Mouse (Mus musculus) adrenal gland, postnatal 0 days (tissue): Measurements from ENCODE around the gene Ercc6l2. TPM values are rescaled to one million over a fixed set of nuclear protein-coding genes. Genes with fewer than 3 reads are reported as not detected.

Experiments
- polyA plus RNA-seq: library from polyadenylated mRNA; unstranded; fragments of >200 nt; fragmentation: Nextera tagmentation; extraction: Ambion mirVana; gene quantifications from 2 replicates; pipeline ENCODE4 v1.2.1, GENCODE M21; 2015

The Ercc6l2 gene
- 12.4 and 15.0 TPM in 2 replicates for polyA plus RNA-seq

DNA sequence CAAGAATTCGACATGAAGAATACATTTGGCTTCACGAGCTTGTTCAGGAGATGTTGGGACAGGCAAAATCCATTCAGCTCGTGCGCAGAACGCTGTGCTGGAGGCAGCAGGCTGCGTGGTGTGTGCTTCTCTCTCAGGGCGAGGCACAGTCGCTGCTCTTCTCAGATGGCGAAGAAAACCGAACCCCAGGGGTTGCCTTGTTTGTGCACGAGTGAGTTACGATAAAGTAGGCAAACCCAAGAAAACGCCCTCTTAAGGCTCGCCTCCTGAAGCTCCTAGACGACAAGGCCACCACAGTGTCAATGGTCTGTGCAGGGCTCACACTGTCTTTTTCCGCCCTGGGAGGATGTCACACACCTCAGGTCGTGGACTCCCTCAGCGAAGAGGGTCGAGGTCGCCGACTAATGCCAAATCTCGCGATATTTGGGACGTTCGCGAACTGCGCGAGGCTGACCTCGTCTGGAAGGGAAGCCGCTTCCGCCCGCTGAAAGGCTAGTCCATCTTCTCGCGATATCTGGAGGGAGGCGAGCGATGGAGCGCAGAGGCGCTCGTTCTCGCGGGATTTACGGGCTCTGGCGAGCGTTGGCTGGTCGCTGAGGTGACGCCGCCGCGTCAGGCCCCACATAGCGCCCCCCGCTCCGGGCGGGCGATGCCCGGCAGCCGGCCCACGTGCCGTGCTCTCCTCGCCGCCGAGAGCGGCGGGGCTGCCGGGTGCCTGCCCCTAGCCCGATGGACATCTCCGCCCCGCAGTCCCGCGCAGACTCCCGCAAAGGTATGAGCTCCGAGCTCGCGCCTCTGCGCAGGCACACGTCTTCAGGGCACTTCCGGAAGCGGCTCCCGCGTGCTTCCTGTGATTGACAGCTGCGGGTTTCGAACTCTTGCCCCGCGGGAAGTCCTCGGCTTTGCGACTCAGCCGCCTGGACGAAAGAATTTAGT, at the start of gene Ercc6l2:
TSS of gene Ercc6l2 (plus strand) at position 495 of the 936 bp plus-strand sequence.

Other genes with a start within 250 kb of the Ercc6l2 start
- 9.9 and 13.2 TPM in 2 replicates for gene Ptch1, start 241.6 kb upstream of the Ercc6l2 start, polyA plus RNA-seq